Mouse (Mus musculus): ENCODE results near the gene Syt11. TPM values are rescaled to one million over a fixed set of nuclear protein-coding genes. Genes with fewer than 3 reads are reported as not detected.
"Not testable (repeated sequence)": the region's sequence is repeated elsewhere in the genome, so short reads cannot be mapped to it uniquely, and the experiment has no call there.

The Syt11 gene
- total RNA-seq, 2 experiments from 2014 or later, result 511 to 528 TPM

DNA sequence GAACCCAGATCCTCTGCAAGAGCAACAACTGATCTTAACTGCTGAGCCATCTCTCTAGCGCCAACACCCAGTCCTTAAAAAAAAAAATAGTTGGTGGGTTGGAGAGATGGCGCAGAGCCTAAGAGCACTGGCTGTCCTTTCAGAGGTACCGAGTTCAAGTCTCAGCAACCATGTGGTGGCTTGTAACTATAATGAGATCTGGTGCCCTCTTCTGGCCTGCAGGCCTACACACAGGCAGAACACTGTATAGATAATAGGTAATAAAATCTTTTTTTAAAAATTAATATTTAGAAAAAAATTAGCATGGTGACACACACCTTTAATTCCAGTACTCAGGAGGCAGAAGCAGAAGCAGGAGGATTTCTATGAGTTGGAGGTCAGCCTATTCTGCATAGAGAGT is 34.8 kb downstream of the Syt11 start:
- no peak for DNase-seq (ENCODE audit: low spot score in 2 of 2)

DNA sequence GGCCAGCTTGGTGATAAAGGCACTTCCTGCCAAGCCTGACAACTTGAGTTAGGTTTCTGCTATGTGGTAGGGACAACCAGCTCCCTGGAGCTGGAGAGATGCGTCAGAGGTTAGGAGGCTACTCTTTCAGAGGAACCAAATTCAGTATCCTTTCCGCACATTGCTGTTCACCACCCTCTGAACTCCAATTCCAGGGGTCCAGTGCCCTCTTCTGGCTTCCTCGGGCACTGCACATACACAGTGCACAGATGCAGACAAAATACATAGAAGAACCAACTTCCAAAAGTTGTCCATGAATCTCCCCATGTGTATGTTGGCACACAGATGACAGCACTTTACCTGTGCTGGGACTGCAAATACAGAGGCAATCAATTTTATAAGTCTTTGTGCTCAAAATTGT is 36.3 kb downstream of the Syt11 start:
- peak; percentile 49 to 61 for DNase-seq (ENCODE audit: low spot score in 2 of 2)

DNA sequence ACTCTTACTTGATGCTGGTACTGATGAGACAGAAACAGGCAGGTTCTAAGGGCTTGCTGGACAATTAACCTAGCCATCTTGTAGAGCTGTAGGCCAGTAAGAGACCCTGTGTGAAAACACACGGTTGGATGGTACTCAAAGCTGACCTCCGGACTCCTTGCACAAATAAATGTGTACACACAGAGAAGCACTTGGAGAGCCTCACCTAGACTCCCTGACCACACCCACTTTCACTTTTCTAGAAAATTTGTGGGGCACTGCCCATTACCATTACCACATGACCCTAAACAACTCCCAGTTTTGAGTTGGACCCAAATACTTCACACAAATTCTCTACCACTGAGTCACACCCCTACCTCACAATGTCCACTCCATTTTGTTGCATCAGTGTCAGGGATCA is 38.4 kb downstream of the Syt11 start:
- no peak for DNase-seq (ENCODE audit: low spot score in 2 of 2)

DNA sequence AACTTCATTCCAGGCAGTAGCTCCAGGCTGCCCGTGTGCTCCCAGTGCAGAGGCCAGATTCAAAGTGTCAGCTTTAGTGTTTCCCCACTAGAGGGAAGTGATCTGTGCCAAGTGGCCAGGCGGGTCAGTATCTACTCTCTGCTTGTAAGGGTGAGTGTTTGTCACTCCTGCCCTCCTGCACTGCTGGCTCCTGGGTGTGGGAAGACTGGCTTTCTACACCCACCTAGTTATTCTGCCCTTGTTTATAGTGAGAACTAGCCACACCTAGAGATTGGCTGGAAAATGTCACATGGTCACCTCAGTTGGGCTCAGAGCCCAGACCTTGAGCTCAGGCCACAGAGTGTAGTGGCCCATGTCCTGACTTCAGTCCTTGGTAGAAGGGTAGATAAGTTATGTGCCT is 55.9 kb downstream of the Syt11 start:
- DNase-seq (ENCODE audit: low spot score in 2 of 2), result no peak

DNA sequence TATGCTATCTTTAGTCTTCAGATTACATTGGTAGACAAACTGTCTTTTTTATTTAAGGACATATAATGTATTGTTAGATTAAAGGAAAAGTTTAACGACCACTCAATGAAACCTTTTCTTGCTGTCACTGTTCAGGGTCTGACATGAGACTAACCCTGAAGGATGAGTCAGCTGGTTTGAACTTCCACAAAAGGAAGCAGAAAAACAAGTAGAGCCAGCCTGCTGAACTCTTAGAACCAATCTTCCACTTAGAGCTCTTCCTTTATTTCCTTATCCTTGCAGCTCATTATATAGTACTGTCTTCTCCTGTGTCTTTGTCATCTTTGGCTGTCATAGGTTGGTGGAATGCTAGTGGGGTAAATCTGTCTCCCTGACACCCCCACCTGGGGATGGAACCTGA is 57.1 kb downstream of the Syt11 start:
- DNase-seq (ENCODE audit: low spot score in 2 of 2), result no peak

DNA sequence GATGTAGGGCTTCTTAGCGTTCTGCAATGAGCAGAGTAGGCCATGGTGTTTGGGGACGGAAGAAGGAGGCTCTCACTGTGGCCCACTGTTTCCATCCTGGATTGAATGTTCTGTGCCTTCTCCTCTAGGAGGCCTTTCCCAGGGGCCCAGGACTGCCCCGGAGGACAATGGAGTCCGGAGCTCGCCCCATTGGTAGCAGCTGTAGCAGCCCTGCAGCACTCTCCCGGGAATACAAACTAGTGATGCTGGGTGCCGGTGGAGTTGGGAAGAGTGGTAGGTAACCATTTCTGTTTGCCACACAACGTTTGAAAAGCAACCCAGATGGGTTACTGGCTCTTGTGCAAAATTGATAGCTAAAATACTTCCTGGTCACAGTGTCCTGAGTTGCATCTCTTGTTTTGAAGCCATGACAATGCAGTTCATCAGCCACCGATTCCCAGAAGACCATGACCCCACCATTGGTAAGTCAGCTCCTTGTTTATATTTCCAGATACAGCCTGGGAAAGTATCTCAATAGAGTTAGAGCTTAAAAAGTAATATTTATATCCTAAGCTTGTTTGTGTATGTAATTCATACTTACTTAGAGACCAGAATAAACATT is 57.7 kb downstream of the Syt11 start:
- peak in 1 of 2 experiments; percentile 25 for DNase-seq (ENCODE audit: low spot score in 2 of 2)

DNA sequence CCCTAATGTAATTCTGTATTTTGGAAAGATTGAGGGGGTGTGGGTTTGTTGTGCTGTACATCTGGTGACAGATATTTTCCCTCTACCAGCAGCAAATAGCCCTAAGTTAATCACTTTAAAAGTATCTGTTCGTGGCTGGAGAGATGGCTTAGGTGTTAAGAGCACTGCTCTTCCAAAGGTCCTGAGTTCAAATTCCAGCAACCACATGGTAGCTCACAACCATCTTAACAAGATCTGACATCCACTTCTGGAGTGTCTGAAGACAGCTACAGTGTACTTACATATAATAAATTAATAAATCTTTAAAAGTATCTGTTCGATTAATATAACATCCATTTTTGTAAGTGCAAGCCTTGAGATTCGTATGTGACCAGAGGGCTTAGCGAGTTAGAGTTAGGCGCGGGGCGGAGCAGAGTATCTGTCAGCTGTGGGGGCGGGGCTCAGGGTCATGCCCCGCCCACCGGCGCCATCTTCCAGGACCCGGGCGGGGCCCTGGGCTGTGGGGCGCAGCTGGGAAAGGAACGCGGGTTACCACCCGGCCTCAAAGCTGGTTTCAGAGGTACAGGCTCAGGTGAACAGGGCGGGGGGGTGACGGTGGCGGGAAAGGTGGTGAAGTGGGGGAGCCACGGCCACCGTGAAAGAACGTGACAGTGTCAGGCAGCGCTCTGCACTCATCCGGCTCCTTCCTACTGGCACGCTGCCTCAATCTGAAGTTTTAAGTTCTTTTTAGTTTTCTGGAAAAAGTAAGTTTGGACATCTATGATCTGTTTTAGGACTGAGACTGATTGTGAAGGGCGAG is 58.4 kb downstream of the Syt11 start, which contains the start of gene Rit1:
Gene Rit1, plus strand, starts transcription at position 440 of the 799 bp plus-strand sequence.
- DNase-seq (ENCODE audit: low spot score in 2 of 2), result peak; percentile 71 to 84

DNA sequence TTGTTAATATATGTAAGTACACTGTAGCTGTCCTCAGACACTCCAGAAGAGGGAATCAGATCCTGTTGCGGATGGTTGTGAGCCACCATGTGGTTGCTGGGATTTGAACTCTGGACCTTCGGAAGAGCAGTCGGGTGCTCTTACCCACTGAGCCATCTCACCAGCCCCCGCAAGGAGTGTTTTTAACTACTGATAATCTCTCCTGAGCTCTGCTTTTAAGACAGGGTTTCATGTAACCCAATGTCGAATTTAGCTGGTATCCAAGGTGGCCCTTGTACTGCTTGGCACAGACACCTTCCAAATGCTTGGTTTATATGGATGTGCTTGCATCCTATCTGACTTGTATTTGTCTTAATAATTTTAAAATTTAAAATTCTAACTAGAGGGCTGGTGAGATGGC is 59.2 kb downstream of the Syt11 start:
- not testable (repeated sequence) for DNase-seq (ENCODE audit: low spot score in 2 of 2)

DNA sequence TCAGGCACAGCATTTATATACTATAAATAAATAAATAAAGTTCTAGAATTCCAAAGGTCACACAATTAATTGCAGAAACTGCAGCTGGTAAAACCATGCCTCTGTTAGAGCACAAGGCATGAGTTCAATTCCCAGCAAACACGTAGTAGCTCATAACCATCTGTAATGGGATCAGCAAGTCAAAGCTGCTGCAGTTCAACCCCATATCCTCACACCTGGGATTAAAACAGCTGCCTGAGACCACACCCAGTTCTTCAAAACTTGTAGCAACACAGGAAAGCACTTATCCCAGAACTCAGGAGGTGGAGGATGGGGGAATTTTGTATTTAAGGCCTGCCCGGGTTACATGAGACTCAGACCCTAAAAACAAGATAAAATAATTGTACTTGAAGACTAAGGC is 60.2 kb downstream of the Syt11 start:
- DNase-seq (ENCODE audit: low spot score in 2 of 2), result no peak

DNA sequence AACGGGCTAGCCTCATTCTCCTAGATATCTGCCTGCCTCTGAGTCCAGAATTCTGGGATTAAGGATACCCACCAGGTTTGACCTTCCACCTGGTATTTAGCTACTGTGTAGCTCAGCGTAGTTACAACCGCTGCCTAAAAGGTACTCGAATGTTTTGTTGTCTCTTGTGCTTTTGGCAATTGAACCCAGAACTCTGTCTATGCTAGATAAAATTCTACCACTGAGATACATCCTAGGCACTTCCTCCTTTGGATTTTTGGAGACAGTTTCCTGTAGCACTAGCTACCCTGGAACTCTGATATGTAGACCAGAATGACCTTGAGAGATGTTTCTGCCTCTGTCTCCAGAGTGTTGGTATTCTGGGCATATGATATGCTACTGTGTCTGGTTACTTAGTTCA is 61.3 kb downstream of the Syt11 start:
- no peak for DNase-seq (ENCODE audit: low spot score in 2 of 2)

DNA sequence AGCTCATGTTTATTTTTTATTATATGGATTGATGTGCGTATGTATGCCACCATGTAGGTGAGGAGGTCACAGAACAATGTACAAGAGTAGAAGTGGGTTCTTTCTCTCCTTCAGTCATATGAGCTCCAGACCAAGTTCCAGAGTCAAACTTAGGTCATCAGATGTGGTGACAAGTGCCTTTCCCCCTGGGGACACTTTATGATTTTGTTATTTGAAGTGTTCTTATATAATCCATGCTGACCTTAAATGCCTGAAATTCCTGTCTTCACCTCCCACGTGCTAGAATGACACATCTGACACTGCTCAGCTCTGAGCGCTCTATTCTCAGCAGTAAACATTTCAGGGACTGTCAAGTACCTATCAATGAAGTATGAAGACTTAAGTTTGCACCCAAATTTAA is 73.7 kb downstream of the Syt11 start:
- DNase-seq (ENCODE audit: low spot score in 2 of 2), result no peak

DNA sequence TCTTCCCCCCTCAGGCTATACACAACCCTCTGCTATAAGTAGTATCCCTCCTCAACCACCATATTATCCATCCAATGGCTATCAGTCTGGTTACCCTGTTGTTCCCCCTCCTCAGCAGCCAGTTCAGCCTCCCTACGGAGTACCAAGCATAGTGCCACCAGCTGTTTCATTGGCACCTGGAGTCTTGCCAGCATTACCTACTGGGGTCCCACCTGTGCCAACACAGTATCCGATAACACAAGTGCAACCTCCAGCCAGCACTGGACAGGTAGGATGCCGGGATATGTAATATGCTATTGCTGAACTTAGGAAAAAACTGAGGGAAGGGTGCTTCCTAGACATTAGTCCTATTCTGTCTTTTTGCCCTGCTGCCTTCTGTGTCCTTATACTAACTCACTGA is 74.7 kb downstream of the Syt11 start:
- DNase-seq (ENCODE audit: low spot score in 2 of 2), result no peak

DNA sequence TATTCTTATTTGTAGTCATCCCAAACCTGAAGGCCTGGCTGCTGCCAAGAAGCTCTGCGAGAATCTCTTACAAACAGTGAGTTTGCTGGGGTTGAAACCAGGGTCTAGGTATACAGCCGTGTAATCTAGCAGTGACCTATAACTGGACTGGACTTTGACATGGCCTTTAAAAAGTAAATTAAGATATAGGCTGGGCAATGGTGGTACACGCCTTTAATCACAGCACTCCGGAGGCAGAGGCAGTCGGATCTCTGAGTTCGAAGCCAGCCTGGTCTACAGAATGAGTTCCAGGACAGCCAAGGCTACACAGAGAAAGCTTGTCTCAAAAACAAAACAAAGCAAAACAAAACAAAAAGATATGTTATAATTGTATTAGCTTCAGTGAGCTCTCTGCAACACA is 76.1 kb downstream of the Syt11 start:
- DNase-seq (ENCODE audit: low spot score in 2 of 2), result no peak

DNA sequence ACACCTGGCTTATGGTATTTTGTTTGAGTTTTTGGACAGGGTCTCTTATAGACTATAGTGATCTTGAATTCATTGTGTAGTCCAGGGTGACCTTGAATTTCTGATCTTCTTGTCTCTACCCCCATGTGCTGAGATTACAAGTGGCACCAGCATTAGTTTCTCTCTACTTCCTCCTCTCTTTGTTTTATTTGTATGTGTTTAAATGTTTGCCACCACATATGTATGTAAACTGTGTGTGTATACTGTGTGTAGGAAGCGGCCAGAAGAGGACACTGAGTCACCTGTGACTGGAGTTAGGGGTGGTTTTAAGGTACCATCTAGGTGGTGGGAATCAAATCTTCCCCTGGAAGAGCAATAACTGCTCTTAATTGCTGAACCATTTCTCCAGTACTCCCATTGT is 76.9 kb downstream of the Syt11 start:
- DNase-seq (ENCODE audit: low spot score in 2 of 2), result no peak

DNA sequence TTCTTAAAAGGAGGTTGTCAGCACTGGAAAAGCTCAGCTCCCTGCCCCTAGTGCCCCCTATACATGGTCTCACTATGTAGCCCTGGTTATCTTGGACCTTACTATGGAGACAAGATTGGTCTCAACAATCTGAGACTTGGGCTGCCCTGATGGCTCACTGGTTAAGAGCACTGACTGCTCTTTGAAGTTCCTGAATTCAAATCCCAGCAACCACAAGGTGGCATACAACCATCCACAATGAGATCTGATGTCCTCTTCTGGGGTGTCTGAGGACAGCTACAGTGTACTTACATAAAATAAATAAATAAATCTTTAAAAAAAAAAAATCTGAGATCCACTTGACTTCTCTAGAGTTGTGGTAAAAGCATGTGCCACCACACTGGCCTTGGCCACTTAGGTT is 79.4 kb downstream of the Syt11 start:
- DNase-seq (ENCODE audit: low spot score in 2 of 2), result no peak

Other genes with a start within 250 kb of the Syt11 start
- 1 to 10 TPM; 2.7 to 3.1 TPM for gene Mex3a, start 242.8 kb downstream of the Syt11 start, total RNA-seq (2021)
- not detected for gene Rab25, start 226.9 kb downstream of the Syt11 start, total RNA-seq (2021)
- 100 to 1,000 TPM; 104 to 115 TPM for gene Lamtor2, start 222.1 kb downstream of the Syt11 start, total RNA-seq (2021)
- 100 to 1,000 TPM; 143 to 147 TPM for gene Ubqln4, start 221.4 kb downstream of the Syt11 start, total RNA-seq (2021)
- gene Ssr2, start 199.3 kb downstream of the Syt11 start, total RNA-seq (2021), result 10 to 100 TPM; 87.6 to 89.5 TPM
- gene Arhgef2, start 169.2 kb downstream of the Syt11 start, total RNA-seq (2021), result 100 to 1,000 TPM; 219 to 239 TPM
- not detected for gene Rxfp4, start 122.0 kb downstream of the Syt11 start, total RNA-seq (2021)
- 10 to 100 TPM; 56.8 to 57.8 TPM for gene Khdc4, start 89.4 kb downstream of the Syt11 start, total RNA-seq (2021)
- gene Rit1, start 58.3 kb downstream of the Syt11 start, total RNA-seq (2021), result 10 to 100 TPM; 41.4 to 42.9 TPM
- 10 to 100 TPM; 44.1 to 46.0 TPM for gene Gon4l, start 60.1 kb upstream of the Syt11 start, total RNA-seq (2021)
- gene Msto1, start 138.8 kb upstream of the Syt11 start, total RNA-seq (2021), result 10 to 100 TPM; 20.6 to 22.5 TPM
- 10 to 100 TPM; 90.9 to 92.2 TPM for gene Ash1l, start 175.5 kb upstream of the Syt11 start, total RNA-seq (2021)
- 100 to 1,000 TPM in 1 of 2 experiments, 10 to 100 TPM in 1; 98.4 to 105 TPM for gene Dap3, start 176.0 kb upstream of the Syt11 start, total RNA-seq (2021)

All from left cerebral cortex, adult 18-20 months (tissue).